Mouse (Mus musculus) lung, embryonic 16.5 days (tissue): ENCODE results near the gene Klk1b8. TPM values are rescaled to one million over a fixed set of nuclear protein-coding genes. Genes with fewer than 3 reads are reported as not detected.
"Not testable (repeated sequence)": the region's sequence is repeated elsewhere in the genome, so short reads cannot be mapped to it uniquely, and the experiment has no call there.

ENCODE experiments used
- ATAC-seq: fragments of 200-750 bp; cut with Nextera tagmentation; 2 replicates; pipeline ENCODE4 v1.8.0; 2017; ENCODE audit warnings: low read depth, mild to moderate bottlenecking, moderate library complexity
- H3K27ac ChIP-seq: fragments of 300-500 bp; sonication (generic); 2 replicates; pipeline ENCODE4 v1.5.1; 2014; ENCODE audit warnings: mild to moderate bottlenecking, control low read depth, low read length
- H3K27me3 ChIP-seq: fragments of 300-500 bp; sonication (generic); 2 replicates; pipeline ENCODE4 v1.6.1; 2014; ENCODE audit warnings: low read depth, low read length, mixed read lengths; ENCODE audit not compliant: control insufficient read depth, insufficient read depth
- H3K36me3 ChIP-seq: fragments of 300-500 bp; sonication (generic); 2 replicates; pipeline ENCODE4 v1.6.1; 2014; ENCODE audit warnings: low read length; ENCODE audit not compliant: control insufficient read depth, insufficient read depth
- H3K4me1 ChIP-seq: fragments of 300-500 bp; sonication (generic); replicated peaks from 2 replicates; pipeline ENCODE4 v1.6.1; 2014; ENCODE audit warnings: low read length, mixed read lengths; ENCODE audit not compliant: control insufficient read depth, insufficient read depth
- H3K4me2 ChIP-seq: fragments of 300-500 bp; sonication (generic); 2 replicates; pipeline ENCODE4 v1.6.1; 2014; ENCODE audit warnings: low read depth, low read length, control low read depth
- H3K4me3 ChIP-seq: fragments of 300-500 bp; sonication (generic); 2 replicates; pipeline ENCODE4 v1.5.1; 2014; ENCODE audit warnings: mild to moderate bottlenecking, low read length, control low read depth
- H3K9ac ChIP-seq: fragments of 300-500 bp; sonication (generic); 2 replicates; pipeline ENCODE4 v1.6.1; 2014; ENCODE audit warnings: low read length, control low read depth
- H3K9me3 ChIP-seq: fragments of 300-500 bp; sonication (generic); 2 replicates; pipeline ENCODE4 v1.6.1; 2016; ENCODE audit warnings: low read length; ENCODE audit not compliant: control insufficient read depth
- WGBS: fragments of 180-500 bp; shearing (Covaris S2); extraction: QIAGEN DNeasy Blood & Tissue Kit; methylation state at CpG from one replicate; pipeline ENCODE4 v1.1.7; 2014; 5-methylcytosine and 5-hydroxymethylcytosine counted together
- polyA plus RNA-seq: library from polyadenylated mRNA; unstranded; fragments of >200 nt; fragmentation: Nextera tagmentation; extraction: Ambion mirVana; gene quantifications from 2 replicates; pipeline ENCODE4 v1.2.1, GENCODE M21; 2015

The Klk1b8 gene
- polyA plus RNA-seq, 1 experiment from 2014 or later: not detected

- 65% methylated on average over 2 of the region's 2 CpGs for WGBS
- Histone ChIP-seq H3K27ac (no peak overlapping the region), H3K9ac (no peak overlapping the region), H3K4me1 (no peaks in the 10 kb centered on the region), H3K4me3 (no peak overlapping the region), H3K9me3 (no peaks in the 10 kb centered on the region), H3K36me3 (no peaks in the 10 kb centered on the region), H3K27me3 (no peaks in the 10 kb centered on the region), H3K4me2 (no peak overlapping the region)
- no peak for ATAC-seq
Measured at GRCm38 (mm10) chr7:43967612-43968011, 17.1 kb downstream of the Klk1b8 start.

- not testable (repeated sequence) for ATAC-seq, H3K27ac ChIP-seq, H3K9ac ChIP-seq, H3K4me1 ChIP-seq, H3K4me3 ChIP-seq, H3K36me3 ChIP-seq, H3K9me3 ChIP-seq, H3K27me3 ChIP-seq, H3K4me2 ChIP-seq
- WGBS: 58% methylated on average over 1 of the region's 1 CpGs
Measured at GRCm38 (mm10) chr7:43975761-43976160, 25.3 kb downstream of the Klk1b8 start, which contains the start of gene Klk1b9. TSS of gene Klk1b9 (plus strand) at chr7:43976061.

DNA sequence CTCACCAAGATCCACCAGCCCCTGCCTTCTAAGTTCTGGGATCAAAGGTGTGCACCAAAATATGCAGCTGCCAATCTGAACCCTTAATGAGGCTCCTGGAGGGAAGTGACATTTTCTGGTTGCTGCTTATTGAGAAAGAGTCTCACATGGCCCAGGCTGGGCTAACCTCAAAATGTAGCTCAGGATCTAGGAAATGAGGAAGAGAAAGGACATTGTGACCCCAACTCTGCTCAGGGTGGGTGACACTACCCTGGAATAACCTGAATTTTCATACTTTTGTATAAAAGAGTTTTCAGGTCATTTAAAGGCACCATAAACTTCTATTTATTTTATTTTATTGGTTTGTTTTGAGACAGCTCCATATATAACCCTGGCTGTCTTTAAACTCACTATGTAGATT lies 35.2 kb downstream of the Klk1b8 start:
- H3K27me3 ChIP-seq: no peaks in the 10 kb centered on the region

GRCm38 (mm10) chr7:43994821-43995220 lies 44.4 kb downstream of the Klk1b8 start:
- not testable (repeated sequence) for H3K4me3 ChIP-seq, H3K27me3 ChIP-seq, H3K9me3 ChIP-seq, H3K9ac ChIP-seq, H3K4me2 ChIP-seq, H3K27ac ChIP-seq, ATAC-seq, H3K36me3 ChIP-seq, H3K4me1 ChIP-seq
- WGBS: 32% methylated on average over 1 of the region's 1 CpGs

More for the DNA sequence above, 35.2 kb downstream of the Klk1b8 start:
- Histone ChIP-seq H3K27ac (no peak overlapping the region), H3K36me3 (no peaks in the 10 kb centered on the region), H3K9me3 (no peaks in the 10 kb centered on the region), H3K4me3 (no peak overlapping the region), H3K4me2 (no peak overlapping the region), H3K4me1 (no peaks in the 10 kb centered on the region), H3K9ac (no peak overlapping the region)
- no peak for ATAC-seq

GRCm38 (mm10) chr7:43995577-43995976 lies 45.1 kb downstream of the Klk1b8 start, which contains the start of gene Klk1b11:
TSS of gene Klk1b11 (plus strand) at chr7:43995877.
- not testable (repeated sequence) for H3K27me3 ChIP-seq, ATAC-seq, H3K36me3 ChIP-seq, H3K9ac ChIP-seq, H3K9me3 ChIP-seq, H3K4me3 ChIP-seq, H3K4me1 ChIP-seq, H3K27ac ChIP-seq, H3K4me2 ChIP-seq
- WGBS: 65% methylated on average over 4 of the region's 4 CpGs

Other genes with a start within 250 kb of the Klk1b8 start
- 3.9 and 5.5 TPM in 2 replicates for gene Klk13, start 238.1 kb upstream of the Klk1b8 start, polyA plus RNA-seq
- gene Klk12, start 181.8 kb upstream of the Klk1b8 start, polyA plus RNA-seq: not detected in 2 replicates
- 0.41 and 0.75 TPM in 2 replicates for gene Klk11, start 176.1 kb upstream of the Klk1b8 start, polyA plus RNA-seq
- gene Klk10, start 169.6 kb upstream of the Klk1b8 start, polyA plus RNA-seq: 4.6 and 6.4 TPM in 2 replicates
- gene Klk9, start 158.8 kb upstream of the Klk1b8 start, polyA plus RNA-seq: 0.14 and 0.33 TPM in 2 replicates
- 24.2 TPM in 2 replicates for gene Klk8, start 153.1 kb upstream of the Klk1b8 start, polyA plus RNA-seq
- gene Klk7, start 139.4 kb upstream of the Klk1b8 start, polyA plus RNA-seq: not detected in 2 replicates
- gene Klk6, start 126.2 kb upstream of the Klk1b8 start, polyA plus RNA-seq: not detected in 2 replicates
- not detected in 2 replicates for gene Klk5, start 108.7 kb upstream of the Klk1b8 start, polyA plus RNA-seq
- not detected in 2 replicates for gene Klk4, start 69.5 kb upstream of the Klk1b8 start, polyA plus RNA-seq
- not detected in 2 replicates for gene Klk15, start 16.9 kb upstream of the Klk1b8 start, polyA plus RNA-seq
- not detected in 2 replicates for gene Klk1b1, start 16.1 kb downstream of the Klk1b8 start, polyA plus RNA-seq
- gene Klk1b9, start 25.4 kb downstream of the Klk1b8 start, polyA plus RNA-seq: not detected in 2 replicates
- gene Klk1b11, start 45.2 kb downstream of the Klk1b8 start, polyA plus RNA-seq: not detected in 2 replicates
- not detected in 2 replicates for gene Klk1b26, start 61.5 kb downstream of the Klk1b8 start, polyA plus RNA-seq
- not detected in 2 replicates for gene Klk1b27, start 101.6 kb downstream of the Klk1b8 start, polyA plus RNA-seq
- gene Klk1b21, start 151.7 kb downstream of the Klk1b8 start, polyA plus RNA-seq: not detected in 2 replicates
- gene Klk1b22, start 162.0 kb downstream of the Klk1b8 start, polyA plus RNA-seq: not detected in 2 replicates
- not detected in 2 replicates for gene Klk1b16, start 186.1 kb downstream of the Klk1b8 start, polyA plus RNA-seq
- gene Klk1b24, start 237.6 kb downstream of the Klk1b8 start, polyA plus RNA-seq: not detected in 2 replicates
- gene Klk1b3, start 247.5 kb downstream of the Klk1b8 start, polyA plus RNA-seq: not detected in 2 replicates